Mouse (Mus musculus) embryo, embryonic 10.5 days (tissue): Measurements from ENCODE around the gene Slc25a5.

ENCODE experiments used
- DNase-seq: peaks from one replicate; pipeline ENCODE4 v3.0.0-alpha.2; 2015; ENCODE audit warnings: low spot score

Slc25a5 gene

DNA sequence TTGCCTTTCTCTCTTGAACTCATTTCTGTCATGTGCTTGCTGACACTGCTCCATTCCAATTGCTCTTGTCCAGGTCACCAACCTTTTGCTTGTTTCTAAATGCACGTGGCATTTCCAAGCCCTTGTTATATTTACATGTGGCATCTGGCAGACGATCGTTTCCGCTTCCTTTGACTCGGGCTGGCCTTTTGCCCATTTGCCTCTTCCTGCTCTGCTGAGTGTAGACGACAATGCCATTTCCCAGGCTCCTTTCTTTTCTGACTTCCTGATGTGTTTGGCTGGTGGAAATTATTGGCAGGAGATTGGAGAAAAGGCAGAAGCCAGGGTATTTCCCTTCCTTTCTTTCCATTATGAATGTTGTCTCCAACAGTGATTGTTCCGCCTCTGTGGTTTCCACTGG, 43.9 kb downstream of the Slc25a5 start:
- DNase-seq, result no peak

DNA sequence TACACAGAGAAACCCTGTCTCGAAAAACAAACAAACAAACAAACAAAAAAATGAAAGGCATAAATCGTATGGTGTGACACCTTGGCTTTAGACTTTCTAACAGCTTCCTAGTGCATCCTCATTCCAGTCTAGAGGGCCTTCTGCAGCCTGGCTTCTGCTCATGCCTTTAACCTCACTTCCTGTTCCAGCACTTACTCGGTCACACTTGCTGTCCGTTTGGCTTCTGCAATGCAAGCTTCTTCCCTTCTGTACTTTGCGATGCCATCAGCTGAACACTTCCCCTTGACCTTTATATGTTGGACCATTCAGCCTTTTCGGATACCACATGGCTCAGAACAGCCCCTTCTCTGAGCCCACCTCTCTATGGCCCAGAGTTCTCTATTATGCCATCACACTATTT, 46.2 kb downstream of the Slc25a5 start:
- no peak for DNase-seq

DNA sequence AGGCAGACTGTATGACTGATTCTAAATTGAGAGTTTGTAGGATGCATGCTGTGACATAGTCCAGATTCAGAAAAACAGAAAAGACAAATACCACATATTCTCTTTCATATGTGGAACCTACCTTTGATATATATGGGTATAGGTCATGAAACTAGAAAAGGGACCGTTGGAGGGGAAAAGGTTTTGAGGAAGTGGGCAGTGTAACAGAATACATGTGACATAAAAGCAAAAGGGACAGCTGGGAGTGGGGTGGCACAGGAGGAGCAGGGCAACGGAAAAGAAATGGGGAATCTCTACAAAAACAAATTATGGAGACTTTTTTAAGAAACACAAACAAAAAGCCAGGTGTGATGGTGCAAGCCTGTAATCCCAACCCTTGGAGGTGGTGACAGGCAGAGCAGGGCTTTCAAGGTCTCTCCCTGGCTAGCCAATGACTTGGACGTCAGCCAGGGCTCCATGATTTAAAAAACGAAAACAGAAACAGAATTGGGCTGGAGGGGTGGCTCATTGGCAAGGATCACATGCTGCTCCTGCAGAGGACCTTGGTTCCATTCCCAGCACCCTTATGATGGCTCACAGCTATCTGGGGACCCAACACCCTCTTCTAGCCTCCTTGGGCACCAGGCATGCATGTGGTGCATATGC, 48.0 kb downstream of the Slc25a5 start:
- DNase-seq, result no peak

DNA sequence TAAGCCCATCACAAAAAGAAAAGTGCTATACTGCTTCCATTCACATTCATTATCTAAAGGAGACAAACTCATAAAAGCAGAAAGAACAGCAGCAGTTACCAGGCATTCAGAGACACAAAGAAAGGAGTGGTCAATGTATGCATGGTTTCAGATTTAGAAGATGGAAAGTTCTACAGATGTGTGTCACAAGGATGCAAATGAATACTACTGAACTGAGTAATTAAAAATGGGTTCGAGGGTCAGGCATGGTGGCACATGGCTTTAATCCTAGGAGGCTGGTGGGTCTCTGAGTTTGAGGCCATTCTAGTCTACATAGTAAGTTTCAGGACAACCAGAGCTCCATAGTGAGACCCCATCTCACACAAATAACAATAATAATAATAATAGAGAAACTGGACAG, 51.7 kb downstream of the Slc25a5 start:
- DNase-seq, result no peak
